In the genomic region with DNA sequence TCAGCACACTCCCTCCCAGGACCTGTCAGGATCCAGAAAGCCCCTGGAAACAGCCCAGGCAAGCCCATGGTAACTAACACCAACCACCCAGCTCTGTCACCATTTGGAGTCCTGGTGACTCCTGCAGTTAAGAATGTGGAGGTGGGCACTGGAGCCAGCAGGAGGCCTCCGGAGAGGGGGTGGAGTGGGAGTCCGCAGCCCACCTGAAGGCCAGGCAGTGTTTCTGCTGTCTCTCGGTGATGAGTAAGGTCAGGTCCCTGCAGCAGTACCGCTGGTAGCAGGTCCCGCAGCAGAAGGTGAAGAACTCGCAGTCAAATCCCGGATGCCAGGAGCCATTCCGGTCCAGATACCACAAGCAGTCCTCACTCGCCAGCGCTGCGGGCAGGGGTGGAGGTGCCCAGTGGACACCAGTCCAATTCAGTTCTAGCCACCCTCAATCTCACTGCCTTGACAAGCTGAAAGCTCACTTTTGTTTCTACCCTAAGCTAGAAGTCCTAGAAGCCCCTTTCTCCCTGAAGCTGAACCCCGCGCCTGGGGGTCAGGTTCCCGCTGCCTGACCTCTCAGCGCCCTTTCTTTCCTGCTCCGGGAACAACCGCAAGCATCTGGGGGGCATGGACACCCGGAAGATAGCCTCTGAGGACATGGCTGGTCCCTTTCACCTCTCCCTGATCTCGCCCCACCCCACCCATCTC, we compare ENCODE assay signal across 7 mouse cellular contexts. TPM values are rescaled to one million over a fixed set of nuclear protein-coding genes. Genes with fewer than 3 reads are reported as not detected.
A peak's percentile ranks its signal among the peaks of the same experiment; 100 is the strongest.
DNase-seq lines count a peak whose midpoint lies in the region; ATAC-seq and TF ChIP-seq lines count a peak whose summit lies in the region.

No protein-coding gene starts in this region.

- H3K36me3 ChIP-seq in heart, embryonic 15.5 days, result no peaks in the 10 kb centered on the region
- H3K36me3 ChIP-seq in limb, embryonic 10.5 days, result peaks cover 21% of the 10 kb centered on the region

- DNase-seq in retina, embryonic 14.5 days (ENCODE audit: low spot score), result peak; percentile 43
- no peak for DNase-seq in retina, postnatal 1 day
- DNase-seq in cerebellum, postnatal 10 days, result peak; percentile 73 to 75
- peak; percentile 73 for DNase-seq in limb, embryonic 10.5 days (ENCODE audit: low spot score)
- DNase-seq in thymus, postnatal 14 days, result no peak

- H3K4me1 ChIP-seq in heart, embryonic 15.5 days (replicated peaks), result peaks cover 37% of the 10 kb centered on the region
- H3K4me1 ChIP-seq in limb, embryonic 10.5 days, result peaks cover 49% of the 10 kb centered on the region
- peaks cover 45% of the 10 kb centered on the region for H3K4me1 ChIP-seq in olfactory bulb, adult 2 months (ENCODE audit: control insufficient read depth, insufficient read depth, low read length)

- 4% methylated on average over 19 of the region's 19 CpGs for WGBS in heart, embryonic 15.5 days
- WGBS in limb, embryonic 10.5 days, result 2% methylated on average over 19 of the region's 19 CpGs
- WGBS in olfactory bulb, adult 2 months, result 4% methylated on average over 19 of the region's 19 CpGs

- TF ChIP-seq POLR2A in olfactory bulb, adult 2 months (IDR thresholded peaks at IDR 0.05; ENCODE audit: insufficient read depth, low read depth, low read length), result no peak

- peak overlapping the region; percentile 97 for H3K4me2 ChIP-seq in heart, embryonic 15.5 days

- no peaks in the 10 kb centered on the region for H3K9me3 ChIP-seq in heart, embryonic 15.5 days (replicated peaks)
- H3K9me3 ChIP-seq in limb, embryonic 10.5 days (replicated peaks), result no peaks in the 10 kb centered on the region

- peak overlapping the region; percentile 53 for H3K27ac ChIP-seq in heart, embryonic 15.5 days
- H3K27ac ChIP-seq in limb, embryonic 10.5 days, result peak overlapping the region; percentile 97
- peak overlapping the region; percentile 90 for H3K27ac ChIP-seq in olfactory bulb, adult 2 months (ENCODE audit: insufficient read depth, low read depth, low read length)

- H3K9ac ChIP-seq in heart, embryonic 15.5 days, result peak overlapping the region; percentile 72

- no peak for TF ChIP-seq CTCF in olfactory bulb, adult 2 months (IDR thresholded peaks at IDR 0.05; ENCODE audit: insufficient read depth, low read depth, low read length)

- ATAC-seq in heart, embryonic 15.5 days (replicated peaks; ENCODE audit: insufficient number of reproducible peaks, insufficient read depth, low FRiP score, low read depth), result no peak

- peaks cover 3% of the 10 kb centered on the region for H3K27me3 ChIP-seq in heart, embryonic 15.5 days
- H3K27me3 ChIP-seq in limb, embryonic 10.5 days (ENCODE audit: low read depth, poor library complexity, severe bottlenecking), result peaks cover 5% of the 10 kb centered on the region

- H3K4me3 ChIP-seq in heart, embryonic 15.5 days, result peak overlapping the region; percentile 61
- peak overlapping the region; percentile 74 for H3K4me3 ChIP-seq in limb, embryonic 10.5 days
- peak overlapping the region; percentile 78 for H3K4me3 ChIP-seq in olfactory bulb, adult 2 months (ENCODE audit: insufficient read depth, low read depth, low read length)

RNA-seq across cellular contexts. Expression of a gene that starts 0.7 kb away (rescaled TPM):
- polyA plus RNA-seq in heart, embryonic 15.5 days (2015; fragmentation: Nextera tagmentation; extraction: Ambion mirVana), result 26.0 and 33.0 TPM in 2 replicates
- polyA plus RNA-seq in limb, embryonic 10.5 days (2016; fragmentation: Nextera tagmentation; extraction: Ambion mirVana), result 53.3 and 57.5 TPM in 2 replicates
- not detected in 2 replicates for polyA plus RNA-seq in olfactory bulb, adult 2 months (2012; ENCODE audit: insufficient read depth, insufficient read length, low replicate concordance, missing spikeins)

RNA-seq across cellular contexts. Expression of a gene that starts 49.7 kb away (rescaled TPM):
- 2.0 and 3.6 TPM in 2 replicates for polyA plus RNA-seq in heart, embryonic 15.5 days (2015; fragmentation: Nextera tagmentation; extraction: Ambion mirVana)
- polyA plus RNA-seq in limb, embryonic 10.5 days (2016; fragmentation: Nextera tagmentation; extraction: Ambion mirVana), result 0.28 and 0.39 TPM in 2 replicates
- not detected in 2 replicates for polyA plus RNA-seq in olfactory bulb, adult 2 months (2012; ENCODE audit: insufficient read depth, insufficient read length, low replicate concordance, missing spikeins)

RNA-seq across cellular contexts. Expression of a gene that starts 56.0 kb away (rescaled TPM):
- 63.9 and 82.7 TPM in 2 replicates for polyA plus RNA-seq in heart, embryonic 15.5 days (2015; fragmentation: Nextera tagmentation; extraction: Ambion mirVana)
- 195 and 209 TPM in 2 replicates for polyA plus RNA-seq in limb, embryonic 10.5 days (2016; fragmentation: Nextera tagmentation; extraction: Ambion mirVana)
- not detected in 2 replicates for polyA plus RNA-seq in olfactory bulb, adult 2 months (2012; ENCODE audit: insufficient read depth, insufficient read length, low replicate concordance, missing spikeins)

Comparison
In these comparisons a context has a peak if more than half of its experiments do, and no peak if none do; other contexts are left out.
1. DNase-seq: peak in retina, embryonic 14.5 days (single experiment), cerebellum, postnatal 10 days (2 of 2) and limb, embryonic 10.5 days (single experiment); none in retina, postnatal 1 day (single experiment) and thymus, postnatal 14 days (single experiment).
2. RNA of a gene that starts 0.7 kb away (polyA plus RNA-seq): 53.3 to 57.5 TPM in limb, embryonic 10.5 days and 26.0 to 33.0 TPM in heart, embryonic 15.5 days; not detected in olfactory bulb, adult 2 months; every median in the first group is over 10 times any median in the second.
3. Peak in every context shown above with its lines, with median percentiles within 50 percentile points of each other: H3K27ac ChIP-seq and H3K4me3 ChIP-seq.